ENCODE assay signal across 8 mouse cellular contexts in the genomic region with DNA sequence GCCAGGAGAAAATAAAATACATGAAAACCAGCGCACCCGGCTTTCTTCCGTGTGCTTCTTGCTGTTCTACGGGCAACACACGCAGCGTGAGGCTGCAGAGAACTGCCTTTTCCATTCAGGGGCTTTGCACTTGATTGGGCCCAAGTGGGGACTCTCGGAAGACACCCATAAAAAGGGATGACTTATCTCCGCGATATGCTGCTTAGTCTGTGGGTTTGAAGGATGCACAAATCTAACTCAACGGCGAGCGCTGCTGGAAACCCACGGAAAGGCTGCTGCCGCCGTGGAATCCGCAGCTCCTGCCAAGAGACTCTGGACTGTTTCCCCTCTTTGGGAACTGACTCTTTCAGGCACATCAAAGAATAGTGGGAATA.
DNase-seq lines count a peak whose midpoint lies in the region; ATAC-seq lines count a peak whose summit lies in the region.
"Had no signal": no experiment of that assay in that cellular context is flagged by ENCODE, and none has a peak within 500 bp of the region (broad histone marks: within the 10 kb centered on the region; RNA-seq: fewer than 3 reads in every experiment).

No protein-coding gene starts in this region.

- H3K9me3 ChIP-seq in hindbrain, embryonic 16.5 days (ENCODE audit: control insufficient read depth, low read length), result no peaks in the 10 kb centered on the region
- H3K9me3 ChIP-seq in midbrain, embryonic 13.5 days, result no peaks in the 10 kb centered on the region
- no peaks in the 10 kb centered on the region for H3K9me3 ChIP-seq in kidney, embryonic 15.5 days (replicated peaks)

- ATAC-seq in hindbrain, embryonic 16.5 days, result peak; percentile 40; the same call in 1 of the 2 replicates
- ATAC-seq in midbrain, embryonic 13.5 days, result peak; percentile 61
- ATAC-seq in kidney, embryonic 15.5 days (replicated peaks; ENCODE audit: low FRiP score), result no peak

- 62% methylated on average over 16 of the region's 16 CpGs for WGBS in hindbrain, embryonic 16.5 days
- WGBS in midbrain, embryonic 13.5 days, result 50% methylated on average over 16 of the region's 16 CpGs
- 74% methylated on average over 16 of the region's 16 CpGs for WGBS in kidney, embryonic 15.5 days

- 0 out of 2 replicates have a peak overlapping the region, but pooled peaks have one; percentile 6 for H3K9ac ChIP-seq in hindbrain, embryonic 16.5 days (ENCODE audit: low read depth, low read length)
- H3K9ac ChIP-seq in midbrain, embryonic 13.5 days (replicated peaks), result peak overlapping the region; percentile 52; the same call in 1 of the 2 replicates
- H3K9ac ChIP-seq in kidney, embryonic 15.5 days, result no peak overlapping the region

- no peaks in the 10 kb centered on the region for H3K27me3 ChIP-seq in hindbrain, embryonic 16.5 days (replicated peaks; ENCODE audit: control insufficient read depth, insufficient read depth, low read length)
- H3K27me3 ChIP-seq in midbrain, embryonic 13.5 days, result no peaks in the 10 kb centered on the region
- no peaks in the 10 kb centered on the region for H3K27me3 ChIP-seq in kidney, embryonic 15.5 days

- DNase-seq in brain, adult 2 months (ENCODE audit: low read depth, low spot score), result peak; percentile 69
- DNase-seq in brain, embryonic 18.5 days (ENCODE audit: low read depth, low spot score), result peak; percentile 16
- no peak for DNase-seq in adrenal gland, adult 2 months
- no peak for DNase-seq in lung, postnatal 36 days

- H3K27ac ChIP-seq in hindbrain, embryonic 16.5 days (ENCODE audit: low read depth, low read length), result peak overlapping the region; percentile 63
- H3K27ac ChIP-seq in midbrain, embryonic 13.5 days, result peak overlapping the region; percentile 81
- H3K27ac ChIP-seq in kidney, embryonic 15.5 days, result no peak overlapping the region
- H3K27ac ChIP-seq: kidney, postnatal 0 days had no signal

- H3K36me3 ChIP-seq in hindbrain, embryonic 16.5 days (ENCODE audit: control insufficient read depth, insufficient read depth, low read length), result no peaks in the 10 kb centered on the region
- no peaks in the 10 kb centered on the region for H3K36me3 ChIP-seq in midbrain, embryonic 13.5 days
- no peaks in the 10 kb centered on the region for H3K36me3 ChIP-seq in kidney, embryonic 15.5 days

- H3K4me1 ChIP-seq in hindbrain, embryonic 16.5 days (ENCODE audit: control insufficient read depth, insufficient read depth, low read depth, low read length), result no peaks in the 10 kb centered on the region
- H3K4me1 ChIP-seq in midbrain, embryonic 13.5 days (replicated peaks), result peaks cover 21% of the 10 kb centered on the region
- H3K4me1 ChIP-seq in kidney, embryonic 15.5 days, result 0 out of 2 replicates have a peak, but pooled peaks cover 6% of the 10 kb centered on the region

- H3K4me3 ChIP-seq in hindbrain, embryonic 16.5 days (ENCODE audit: low read length), result peak overlapping the region; percentile 17; the same call in 1 of the 2 replicates
- peak overlapping the region; percentile 25 for H3K4me3 ChIP-seq in midbrain, embryonic 13.5 days (replicated peaks)
- H3K4me3 ChIP-seq in kidney, embryonic 15.5 days (replicated peaks), result no peak overlapping the region

- H3K4me2 ChIP-seq in hindbrain, embryonic 16.5 days (ENCODE audit: low read length), result peak overlapping the region; percentile 47
- H3K4me2 ChIP-seq in midbrain, embryonic 13.5 days (replicated peaks), result peak overlapping the region; percentile 45
- H3K4me2 ChIP-seq in kidney, embryonic 15.5 days, result no peak overlapping the region

Comparison
In these comparisons a context has a peak if more than half of its experiments do, and no peak if none do; other contexts are left out.
1. DNase-seq: peak in brain, adult 2 months (single experiment) and brain, embryonic 18.5 days (single experiment); none in adrenal gland, adult 2 months (single experiment) and lung, postnatal 36 days (single experiment).